Mouse (Mus musculus): Measurements from ENCODE around the gene Olfr807. TPM values are rescaled to one million over a fixed set of nuclear protein-coding genes. Genes with fewer than 3 reads are reported as not detected.

The Olfr807 gene
- not detected in 2 replicates for polyA plus RNA-seq (2015; fragmentation: Nextera tagmentation; extraction: Ambion mirVana)

DNA sequence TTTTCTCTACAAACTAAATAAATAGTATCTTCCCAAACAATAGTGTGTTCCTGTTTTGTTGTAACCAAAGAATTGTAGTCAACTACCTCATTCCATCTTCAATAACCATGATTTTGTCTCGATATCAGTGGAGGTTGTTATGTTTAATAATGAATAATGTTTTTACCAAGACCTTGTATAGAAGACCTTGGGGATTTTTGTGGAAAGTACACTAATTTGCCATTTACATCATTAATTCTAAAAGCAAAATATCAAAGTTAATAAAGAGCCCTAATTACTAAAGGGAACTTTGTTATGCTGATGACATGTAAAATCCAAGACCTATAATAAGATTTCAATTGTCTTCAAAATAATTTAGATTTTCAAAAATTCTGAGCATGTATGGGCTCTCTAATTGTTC lies at the start of gene Olfr807:
Gene Olfr807 (minus strand): TSS at position 101 of the 400 bp plus-strand sequence.
- Histone ChIP-seq H3K4me2 (ENCODE audit: low read depth, low read length) (no peak within 1 kb of the TSS), H3K9me3 (ENCODE audit: control insufficient read depth, low read length) (no peaks in the 10 kb centered on the region), H3K4me1 (replicated peaks; ENCODE audit: control insufficient read depth, insufficient read depth, low read length) (no peaks in the 10 kb centered on the region), H3K27ac (ENCODE audit: low read length) (no peak within 1 kb of the TSS), H3K9ac (ENCODE audit: low read length) (no peak within 1 kb of the TSS), H3K4me3 (ENCODE audit: low read length) (no peak within 1 kb of the TSS), H3K27me3 (ENCODE audit: control insufficient read depth, insufficient read depth, low read depth, low read length) (no peaks in the 10 kb centered on the region), H3K36me3 (ENCODE audit: control insufficient read depth, insufficient read depth, low read length) (no peaks in the 10 kb centered on the region)
- ATAC-seq (ENCODE audit: low read depth), result no peak
- WGBS, result 77% methylated on average over 1 of the region's 1 CpGs

DNA sequence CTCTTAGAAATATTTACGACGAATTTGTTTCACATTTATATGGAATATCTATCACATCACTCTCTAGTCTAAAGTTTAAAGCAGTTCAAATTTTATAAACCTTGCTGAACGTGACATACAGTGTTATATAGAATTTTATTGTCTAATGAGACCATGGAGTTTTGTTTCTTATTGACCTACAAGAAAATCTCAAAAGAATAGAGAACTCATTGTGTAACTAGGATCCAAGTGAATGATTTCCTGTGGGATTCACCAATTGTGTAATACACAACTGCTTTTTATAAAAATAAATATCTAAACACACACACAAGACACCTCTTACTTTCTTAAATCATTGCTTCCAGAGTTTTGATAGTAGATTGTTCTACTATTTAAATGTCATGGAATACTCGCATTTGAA lies 46.7 kb upstream of the Olfr807 start, which contains the start of gene Olfr811:
Gene Olfr811 (minus strand): TSS at position 101 of the 400 bp plus-strand sequence.
- no peaks in the 10 kb centered on the region for H3K9me3 ChIP-seq (ENCODE audit: control insufficient read depth, low read length)
- no peak within 1 kb of the TSS for H3K4me3 ChIP-seq (ENCODE audit: low read length)
- no peaks in the 10 kb centered on the region for H3K27me3 ChIP-seq (ENCODE audit: control insufficient read depth, insufficient read depth, low read depth, low read length)
- no peak within 1 kb of the TSS for H3K27ac ChIP-seq (ENCODE audit: low read length)
- no peaks in the 10 kb centered on the region for H3K4me1 ChIP-seq (replicated peaks; ENCODE audit: control insufficient read depth, insufficient read depth, low read length)
- H3K4me2 ChIP-seq (ENCODE audit: low read depth, low read length), result no peak within 1 kb of the TSS
- WGBS, result 80% methylated on average over 4 of the region's 4 CpGs
- no peak within 1 kb of the TSS for H3K9ac ChIP-seq (ENCODE audit: low read length)
- H3K36me3 ChIP-seq (ENCODE audit: control insufficient read depth, insufficient read depth, low read length), result no peaks in the 10 kb centered on the region
- ATAC-seq (ENCODE audit: low read depth), result no peak

DNA sequence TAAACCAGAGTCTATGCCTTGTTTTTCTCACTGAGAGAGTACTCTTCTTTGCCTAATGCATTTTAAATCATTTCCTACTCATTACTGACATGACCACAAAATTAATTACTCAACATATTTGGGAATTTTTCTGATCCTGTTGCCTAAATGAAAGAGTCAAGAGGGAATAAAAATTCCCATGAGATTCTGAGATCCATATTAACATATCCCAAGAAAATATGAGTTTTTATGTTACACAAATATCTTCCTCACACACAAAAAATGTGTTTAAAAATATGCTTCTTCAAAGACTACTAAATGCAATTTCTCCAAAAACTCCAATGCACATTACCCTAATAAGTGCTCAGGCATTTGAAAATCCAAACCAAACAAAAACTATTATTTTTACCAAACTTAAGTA lies 37.2 kb upstream of the Olfr807 start, which contains the start of gene Olfr810:
Gene Olfr810 (minus strand): TSS at position 101 of the 400 bp plus-strand sequence.
- no peak within 1 kb of the TSS for H3K4me3 ChIP-seq (ENCODE audit: low read length)
- ATAC-seq (ENCODE audit: low read depth), result no peak
- H3K27me3 ChIP-seq (ENCODE audit: control insufficient read depth, insufficient read depth, low read depth, low read length), result no peaks in the 10 kb centered on the region
- H3K9me3 ChIP-seq (ENCODE audit: control insufficient read depth, low read length), result no peaks in the 10 kb centered on the region
- no peak within 1 kb of the TSS for H3K9ac ChIP-seq (ENCODE audit: low read length)
- H3K4me2 ChIP-seq (ENCODE audit: low read depth, low read length), result no peak within 1 kb of the TSS
- no peaks in the 10 kb centered on the region for H3K36me3 ChIP-seq (ENCODE audit: control insufficient read depth, insufficient read depth, low read length)
- no peaks in the 10 kb centered on the region for H3K4me1 ChIP-seq (replicated peaks; ENCODE audit: control insufficient read depth, insufficient read depth, low read length)
- no peak within 1 kb of the TSS for H3K27ac ChIP-seq (ENCODE audit: low read length)

DNA sequence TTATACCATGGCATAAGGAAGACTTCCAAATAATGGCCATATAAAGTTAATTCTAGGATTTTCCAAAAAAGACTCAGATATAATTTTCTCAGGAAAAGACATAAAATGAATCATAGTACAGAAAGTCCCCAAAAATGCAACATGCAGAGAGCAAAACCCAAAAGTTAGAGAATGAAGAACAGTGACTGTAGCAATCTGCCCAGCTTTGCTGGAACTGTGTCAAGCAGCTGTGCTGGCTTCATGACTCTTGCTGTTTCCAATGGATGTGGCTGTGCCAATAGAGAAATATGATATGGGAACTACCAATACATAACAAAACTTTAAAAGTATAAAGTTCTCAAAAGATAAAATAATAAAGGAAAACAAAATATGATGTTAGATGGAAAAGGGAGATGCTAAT lies 20.5 kb upstream of the Olfr807 start:
- no peak for ATAC-seq (ENCODE audit: low read depth)
- H3K27me3 ChIP-seq (ENCODE audit: control insufficient read depth, insufficient read depth, low read depth, low read length), result no peaks in the 10 kb centered on the region
- H3K4me1 ChIP-seq (replicated peaks; ENCODE audit: control insufficient read depth, insufficient read depth, low read length), result no peaks in the 10 kb centered on the region

DNA sequence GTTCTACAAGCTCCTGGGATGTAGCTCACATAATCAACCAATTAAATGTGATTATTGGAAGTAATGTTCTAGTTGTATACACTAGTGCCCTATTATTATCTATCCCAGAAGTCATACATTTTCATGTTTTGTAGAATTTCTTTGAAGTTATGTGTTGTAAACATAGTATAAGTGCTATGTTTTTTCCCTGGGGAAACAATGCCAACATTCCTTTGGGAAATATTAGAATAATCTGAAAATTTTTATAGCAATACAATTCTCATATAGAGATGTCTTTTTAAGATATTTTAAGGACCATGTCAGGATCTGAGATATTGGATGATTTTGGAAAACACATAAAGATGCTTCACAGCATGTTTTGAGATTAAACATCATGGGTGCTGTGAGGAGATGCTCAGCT lies 16.7 kb upstream of the Olfr807 start, which contains the start of gene Olfr809:
Gene Olfr809 (plus strand): TSS at position 301 of the 400 bp plus-strand sequence.
- no peak for ATAC-seq (ENCODE audit: low read depth)
- Histone ChIP-seq H3K9me3 (ENCODE audit: control insufficient read depth, low read length) (no peaks in the 10 kb centered on the region), H3K27me3 (ENCODE audit: control insufficient read depth, insufficient read depth, low read depth, low read length) (no peaks in the 10 kb centered on the region), H3K36me3 (ENCODE audit: control insufficient read depth, insufficient read depth, low read length) (no peaks in the 10 kb centered on the region), H3K4me3 (ENCODE audit: low read length) (no peak within 1 kb of the TSS), H3K4me2 (ENCODE audit: low read depth, low read length) (no peak within 1 kb of the TSS), H3K9ac (ENCODE audit: low read length) (no peak within 1 kb of the TSS), H3K4me1 (replicated peaks; ENCODE audit: control insufficient read depth, insufficient read depth, low read length) (no peaks in the 10 kb centered on the region), H3K27ac (ENCODE audit: low read length) (no peak within 1 kb of the TSS)

More for the DNA sequence above, 20.5 kb upstream of the Olfr807 start:
- no peak overlapping the region for H3K9ac ChIP-seq (ENCODE audit: low read length)
- no peak overlapping the region for H3K27ac ChIP-seq (ENCODE audit: low read length)
- no peak overlapping the region for H3K4me2 ChIP-seq (ENCODE audit: low read depth, low read length)
- H3K9me3 ChIP-seq (ENCODE audit: control insufficient read depth, low read length), result no peaks in the 10 kb centered on the region
- H3K4me3 ChIP-seq (ENCODE audit: low read length), result no peak overlapping the region
- H3K36me3 ChIP-seq (ENCODE audit: control insufficient read depth, insufficient read depth, low read length), result no peaks in the 10 kb centered on the region

DNA sequence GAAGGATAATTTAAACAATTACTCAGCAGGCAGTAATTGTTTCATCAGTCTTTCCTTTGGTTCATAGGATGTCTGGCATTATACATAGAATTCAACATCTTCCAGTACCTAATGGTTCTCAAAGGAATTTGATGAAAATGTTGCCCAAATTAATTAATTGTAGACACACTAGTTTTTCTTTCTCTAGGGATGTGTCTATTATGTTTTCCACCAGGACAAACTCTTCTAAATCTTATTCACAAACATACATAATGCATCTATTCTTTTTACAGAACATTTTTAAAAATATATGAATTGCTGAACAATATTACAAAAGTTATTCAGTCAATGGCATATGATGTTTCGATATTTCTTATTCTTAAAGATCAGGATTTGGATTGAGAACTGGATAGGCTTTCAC lies 7.6 kb upstream of the Olfr807 start, which contains the start of gene Olfr808:
Gene Olfr808 (plus strand): TSS at position 301 of the 400 bp plus-strand sequence.
- Histone ChIP-seq H3K9me3 (ENCODE audit: control insufficient read depth, low read length) (no peaks in the 10 kb centered on the region), H3K9ac (ENCODE audit: low read length) (no peak within 1 kb of the TSS), H3K36me3 (ENCODE audit: control insufficient read depth, insufficient read depth, low read length) (no peaks in the 10 kb centered on the region), H3K4me2 (ENCODE audit: low read depth, low read length) (no peak within 1 kb of the TSS), H3K27ac (ENCODE audit: low read length) (no peak within 1 kb of the TSS), H3K4me3 (ENCODE audit: low read length) (no peak within 1 kb of the TSS), H3K4me1 (replicated peaks; ENCODE audit: control insufficient read depth, insufficient read depth, low read length) (no peaks in the 10 kb centered on the region), H3K27me3 (ENCODE audit: control insufficient read depth, insufficient read depth, low read depth, low read length) (no peaks in the 10 kb centered on the region)
- 80% methylated on average over 1 of the region's 1 CpGs for WGBS
- ATAC-seq (ENCODE audit: low read depth), result no peak

DNA sequence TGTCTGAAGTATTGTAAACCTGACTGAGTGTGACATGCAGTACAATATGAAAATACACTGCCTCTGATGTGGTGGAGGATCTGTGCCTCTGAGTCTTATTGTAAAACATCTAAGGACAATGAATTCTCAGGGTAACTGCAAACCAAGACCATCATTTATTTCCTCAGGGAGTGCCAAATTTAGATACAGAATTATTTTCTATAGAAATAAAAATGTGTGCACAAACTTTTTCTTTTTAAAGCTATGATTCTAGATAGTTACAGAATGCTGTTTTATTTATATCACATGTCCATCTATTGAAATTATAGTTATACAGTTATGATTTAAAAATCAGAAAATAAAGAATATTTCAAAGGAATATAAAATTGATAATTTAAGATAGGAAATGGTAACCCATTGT lies 15.8 kb downstream of the Olfr807 start, which contains the start of gene Olfr806:
Gene Olfr806 (minus strand): TSS at position 101 of the 400 bp plus-strand sequence.
- no peak for ATAC-seq (ENCODE audit: low read depth)
- no peak within 1 kb of the TSS for H3K9ac ChIP-seq (ENCODE audit: low read length)
- H3K27me3 ChIP-seq (ENCODE audit: control insufficient read depth, insufficient read depth, low read depth, low read length), result no peaks in the 10 kb centered on the region

DNA sequence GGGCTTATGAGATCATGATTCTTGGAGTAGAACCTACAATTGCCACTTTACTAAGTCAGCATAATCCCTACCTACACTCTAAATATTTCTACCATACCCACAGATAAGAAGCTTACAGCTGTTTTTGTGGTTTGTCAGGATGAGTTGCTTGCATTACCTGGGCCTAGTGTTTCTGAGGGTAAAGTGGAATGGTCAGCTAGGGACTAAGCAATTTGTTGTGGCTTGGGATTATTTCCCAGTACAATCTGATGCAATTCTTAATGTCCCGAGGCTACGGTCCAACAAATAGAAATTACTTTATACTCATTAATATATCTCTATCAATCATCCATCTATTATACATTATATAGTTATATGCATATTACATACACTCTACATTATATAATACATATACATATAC lies 28.3 kb downstream of the Olfr807 start, which contains the start of gene Olfr805:
Gene Olfr805 (minus strand): TSS at position 101 of the 400 bp plus-strand sequence.
- no peak for ATAC-seq (ENCODE audit: low read depth)
- H3K4me1 ChIP-seq (replicated peaks; ENCODE audit: control insufficient read depth, insufficient read depth, low read length), result no peaks in the 10 kb centered on the region
- no peaks in the 10 kb centered on the region for H3K36me3 ChIP-seq (ENCODE audit: control insufficient read depth, insufficient read depth, low read length)
- H3K4me3 ChIP-seq (ENCODE audit: low read length), result no peak within 1 kb of the TSS
- WGBS, result 96% methylated on average over 2 of the region's 2 CpGs
- H3K9ac ChIP-seq (ENCODE audit: low read length), result no peak within 1 kb of the TSS
- no peak within 1 kb of the TSS for H3K27ac ChIP-seq (ENCODE audit: low read length)
- no peak within 1 kb of the TSS for H3K4me2 ChIP-seq (ENCODE audit: low read depth, low read length)
- H3K27me3 ChIP-seq (ENCODE audit: control insufficient read depth, insufficient read depth, low read depth, low read length), result no peaks in the 10 kb centered on the region
- no peaks in the 10 kb centered on the region for H3K9me3 ChIP-seq (ENCODE audit: control insufficient read depth, low read length)

More for the DNA sequence above, 15.8 kb downstream of the Olfr807 start, which contains the start of gene Olfr806:
- H3K4me1 ChIP-seq (replicated peaks; ENCODE audit: control insufficient read depth, insufficient read depth, low read length), result no peaks in the 10 kb centered on the region
- H3K27ac ChIP-seq (ENCODE audit: low read length), result no peak within 1 kb of the TSS
- no peaks in the 10 kb centered on the region for H3K9me3 ChIP-seq (ENCODE audit: control insufficient read depth, low read length)
- H3K4me2 ChIP-seq (ENCODE audit: low read depth, low read length), result no peak within 1 kb of the TSS
- no peak within 1 kb of the TSS for H3K4me3 ChIP-seq (ENCODE audit: low read length)
- no peaks in the 10 kb centered on the region for H3K36me3 ChIP-seq (ENCODE audit: control insufficient read depth, insufficient read depth, low read length)
